Mouse (Mus musculus): ENCODE data around the gene Vezt. TPM values are rescaled to one million over a fixed set of nuclear protein-coding genes. Genes with fewer than 3 reads are reported as not detected.

Gene Vezt
- total and polyA plus RNA-seq, 3 experiments: 9.5 to 13.5 TPM; not detected in 1

DNA sequence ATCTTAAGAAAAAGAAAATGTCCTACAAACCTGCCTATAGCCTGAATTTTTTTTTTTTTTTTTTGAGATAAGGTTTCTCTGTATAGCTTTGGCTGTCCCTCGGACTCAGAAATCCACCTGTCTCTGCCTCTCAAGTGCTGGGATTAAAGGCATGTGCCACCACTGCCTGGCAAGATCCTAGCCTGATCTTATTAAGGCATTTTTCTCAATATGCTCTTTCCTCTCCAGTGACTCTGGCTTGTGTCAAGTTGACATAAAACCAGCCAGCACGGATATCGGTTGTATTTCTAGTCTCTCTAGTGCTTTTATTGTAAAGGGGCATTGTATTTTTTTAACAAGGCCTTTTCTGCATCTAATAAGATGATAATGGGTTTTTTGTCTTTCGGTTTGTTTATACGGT lies 111.0 kb downstream of the Vezt start:
- Histone ChIP-seq H3K27me3 (ENCODE audit: control insufficient read depth in 1 of 2, insufficient read depth in 2 of 2, low read length in 2 of 2) (no peaks in the 10 kb centered on the region), H3K36me3 (ENCODE audit: control insufficient read depth in 1 of 2, insufficient read depth in 2 of 2, low read length in 2 of 2) (peaks cover 0 to 10% of the 10 kb centered on the region in 2 experiments; a peak in 2 of 4 replicates), H3K4me1 (ENCODE audit: control insufficient read depth in 1 of 2, insufficient read depth in 2 of 2, low read length in 2 of 2) (peaks cover 5 to 6% of the 10 kb centered on the region in 2 experiments; a peak in 3 of 4 replicates), H3K9me3 (replicated peaks; ENCODE audit: insufficient read depth, low read length) (no peaks in the 10 kb centered on the region), H3K9ac (ENCODE audit: control insufficient read depth, low read depth, low read length, poor library complexity, severe bottlenecking) (no peak overlapping the region), H3K79me2 (ENCODE audit: control insufficient read depth, insufficient read depth, low read length, poor library complexity) (no peaks in the 10 kb centered on the region), H3K4me3 (ENCODE audit: control insufficient read depth in 1 of 2, insufficient read depth in 1 of 2, low read depth in 2 of 2, low read length in 2 of 2) (no peak overlapping the region), H3K27ac (ENCODE audit: control insufficient read depth, low read depth, low read length) (no peak overlapping the region)
- no peak for DNase-seq (ENCODE audit: low read depth, low spot score)
- TF ChIP-seq KAT2A (conservative IDR thresholded peaks at IDR 0.05; ENCODE audit: low read depth, low read length): no peak
- TF ChIP-seq HCFC1 (IDR thresholded peaks at IDR 0.05; ENCODE audit: low read depth, low read length): no peak
- no peak for TF ChIP-seq NRF1 (IDR thresholded peaks at IDR 0.05; ENCODE audit: insufficient read depth, low read depth, low read length, poor library complexity, severe bottlenecking)
- no peak for TF ChIP-seq ZC3H11A (IDR thresholded peaks at IDR 0.05; ENCODE audit: low read depth, low read length)
- TF ChIP-seq ZNF384 (IDR thresholded peaks at IDR 0.05; ENCODE audit: low read depth, low read length): no peak
- no peak for TF ChIP-seq MAZ (IDR thresholded peaks at IDR 0.05; ENCODE audit: low read depth, low read length)
- no peak for TF ChIP-seq RAD21 (IDR thresholded peaks at IDR 0.05; ENCODE audit: low read depth, low read length)
- TF ChIP-seq JUND (IDR thresholded peaks at IDR 0.05; ENCODE audit: low read depth, low read length): no peak

DNA sequence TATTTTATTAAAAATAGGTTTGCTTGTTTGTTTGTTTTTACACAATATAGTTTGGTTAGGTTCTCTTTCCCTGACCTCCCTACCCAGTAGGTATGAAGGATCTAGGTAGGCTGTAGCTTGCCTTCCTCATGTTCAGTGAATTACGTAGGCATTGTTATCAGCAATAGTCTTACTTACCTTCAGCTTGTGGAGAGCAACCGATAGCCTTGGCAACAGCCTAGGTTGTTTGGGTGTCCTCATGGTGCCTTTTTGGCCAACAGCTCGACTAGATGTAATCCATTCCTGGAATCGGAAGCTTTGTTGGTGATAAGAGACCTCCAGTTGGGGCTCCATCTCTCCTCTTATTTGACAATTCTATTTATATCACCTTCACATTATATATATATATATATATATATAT lies 114.5 kb downstream of the Vezt start:
- Histone ChIP-seq H3K4me3 (ENCODE audit: control insufficient read depth in 1 of 2, insufficient read depth in 1 of 2, low read depth in 2 of 2, low read length in 2 of 2) (no peak overlapping the region), H3K27ac (ENCODE audit: control insufficient read depth, low read depth, low read length) (no peak overlapping the region)
- TF ChIP-seq EP300 (IDR thresholded peaks at IDR 0.05; ENCODE audit: low read depth in 1 of 2, low read length in 2 of 2) (peak in 1 of 2 experiments; percentile 41; a peak in 2 of 4 replicates), MYC (IDR thresholded peaks at IDR 0.05; ENCODE audit: low read depth, low read length) (no peak), ETS1 (IDR thresholded peaks at IDR 0.05; ENCODE audit: low read depth, low read length) (peak; percentile 50)

DNA sequence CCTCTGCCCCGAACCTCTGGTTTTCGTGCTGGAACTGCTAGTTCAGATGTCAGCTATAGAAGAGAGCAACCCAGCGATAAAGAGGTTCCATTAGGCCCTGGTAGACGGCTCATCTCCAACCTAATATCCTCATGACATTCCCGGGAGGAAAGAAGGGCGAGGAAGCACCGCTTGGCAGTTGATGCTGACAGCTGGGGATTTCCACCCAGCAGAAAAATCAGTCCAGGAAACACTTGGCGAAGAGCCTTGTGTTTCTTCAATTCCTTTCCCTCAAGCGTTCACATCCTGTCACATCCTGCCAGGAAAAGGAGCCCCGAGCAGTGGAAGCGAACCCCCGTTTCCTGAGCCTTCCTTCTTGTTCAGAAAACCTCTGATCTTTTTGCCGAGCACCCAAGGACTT lies 116.4 kb downstream of the Vezt start:
- no peak overlapping the region for H3K9ac ChIP-seq (ENCODE audit: control insufficient read depth, low read depth, low read length, poor library complexity, severe bottlenecking)
- H3K4me1 ChIP-seq (ENCODE audit: control insufficient read depth in 1 of 2, insufficient read depth in 2 of 2, low read length in 2 of 2): peaks cover 15 to 23% of the 10 kb centered on the region in 2 experiments
- H3K9me3 ChIP-seq (replicated peaks; ENCODE audit: insufficient read depth, low read length): no peaks in the 10 kb centered on the region
- no peak overlapping the region for H3K4me3 ChIP-seq (ENCODE audit: control insufficient read depth in 1 of 2, insufficient read depth in 1 of 2, low read depth in 2 of 2, low read length in 2 of 2)
- peaks cover 0 to 22% of the 10 kb centered on the region in 2 experiments; a peak in 2 of 4 replicates for H3K36me3 ChIP-seq (ENCODE audit: control insufficient read depth in 1 of 2, insufficient read depth in 2 of 2, low read length in 2 of 2)
- H3K79me2 ChIP-seq (ENCODE audit: control insufficient read depth, insufficient read depth, low read length, poor library complexity): no peaks in the 10 kb centered on the region
- H3K27ac ChIP-seq (ENCODE audit: control insufficient read depth, low read depth, low read length): no peak overlapping the region
- no peak for DNase-seq (ENCODE audit: low read depth, low spot score)
- TF ChIP-seq E2F4 (IDR thresholded peaks at IDR 0.05; ENCODE audit: borderline replicate concordance, low read depth, low read length) (no peak), USF1 (IDR thresholded peaks at IDR 0.05; ENCODE audit: low read depth, low read length) (no peak), POLR2A (IDR thresholded peaks at IDR 0.05; ENCODE audit: control insufficient read depth in 1 of 2, insufficient read depth in 1 of 2, low read depth in 1 of 2, low read length in 2 of 2, poor library complexity in 1 of 2) (no peak), ZNF384 (IDR thresholded peaks at IDR 0.05; ENCODE audit: low read depth, low read length) (no peak), JUND (IDR thresholded peaks at IDR 0.05; ENCODE audit: low read depth, low read length) (no peak), RAD21 (IDR thresholded peaks at IDR 0.05; ENCODE audit: low read depth, low read length) (no peak), NRF1 (IDR thresholded peaks at IDR 0.05; ENCODE audit: insufficient read depth, low read depth, low read length, poor library complexity, severe bottlenecking) (no peak), MAFK (IDR thresholded peaks at IDR 0.05; ENCODE audit: borderline replicate concordance, low read depth, low read length) (no peak), TCF12 (IDR thresholded peaks at IDR 0.05; ENCODE audit: low read depth, low read length) (no peak), CTCF (IDR thresholded peaks at IDR 0.05 in 2 of 3, conservative IDR thresholded peaks at IDR 0.05 in 1 of 3; ENCODE audit: control insufficient read depth in 1 of 3, insufficient read depth in 1 of 3, low read depth in 2 of 3, low read length in 3 of 3, poor library complexity in 1 of 3, severe bottlenecking in 1 of 3) (no peak), SMC3 (IDR thresholded peaks at IDR 0.05; ENCODE audit: low read depth, low read length) (no peak), UBTF (IDR thresholded peaks at IDR 0.05; ENCODE audit: borderline replicate concordance, insufficient read depth, low read depth, low read length) (no peak), ZMIZ1 (IDR thresholded peaks at IDR 0.05; ENCODE audit: low read depth, low read length) (no peak), USF2 (IDR thresholded peaks at IDR 0.05; ENCODE audit: borderline replicate concordance in 1 of 2, insufficient read depth in 1 of 2, low read depth in 1 of 2, low read length in 2 of 2) (no peak), GATA1 (IDR thresholded peaks at IDR 0.05; ENCODE audit: low read depth, low read length) (no peak), ETS1 (IDR thresholded peaks at IDR 0.05; ENCODE audit: low read depth, low read length) (no peak)
- no peaks in the 10 kb centered on the region for H3K27me3 ChIP-seq (ENCODE audit: control insufficient read depth in 1 of 2, insufficient read depth in 2 of 2, low read length in 2 of 2)

More for the DNA sequence above, 114.5 kb downstream of the Vezt start:
- Histone ChIP-seq H3K36me3 (ENCODE audit: control insufficient read depth in 1 of 2, insufficient read depth in 2 of 2, low read length in 2 of 2) (peaks cover 0 to 22% of the 10 kb centered on the region in 2 experiments; a peak in 2 of 4 replicates), H3K79me2 (ENCODE audit: control insufficient read depth, insufficient read depth, low read length, poor library complexity) (no peaks in the 10 kb centered on the region), H3K9ac (ENCODE audit: control insufficient read depth, low read depth, low read length, poor library complexity, severe bottlenecking) (no peak overlapping the region), H3K4me1 (ENCODE audit: control insufficient read depth in 1 of 2, insufficient read depth in 2 of 2, low read length in 2 of 2) (peaks cover 15 to 22% of the 10 kb centered on the region in 2 experiments), H3K27me3 (ENCODE audit: control insufficient read depth in 1 of 2, insufficient read depth in 2 of 2, low read length in 2 of 2) (no peaks in the 10 kb centered on the region), H3K9me3 (replicated peaks; ENCODE audit: insufficient read depth, low read length) (no peaks in the 10 kb centered on the region)
- peak; percentile 44 for DNase-seq (ENCODE audit: low read depth, low spot score)
